Mouse (Mus musculus) E14TG2a.4 (cell line): ENCODE data around the gene Gm11232.

Experiments used
- CTCF ChIP-seq: conservative IDR thresholded peaks from 2 replicates; pipeline ENCODE4 v1.5.1; 2014; ENCODE audit warnings: low read length
- NANOG ChIP-seq: IDR thresholded peaks from 2 replicates; pipeline ENCODE4 v1.6.1; 2014; ENCODE audit warnings: borderline replicate concordance, low read length, mixed read lengths
- POU5F1 ChIP-seq: IDR thresholded peaks from 2 replicates; pipeline ENCODE4 v1.6.1; 2014; ENCODE audit warnings: low read length, borderline replicate concordance

DNA sequence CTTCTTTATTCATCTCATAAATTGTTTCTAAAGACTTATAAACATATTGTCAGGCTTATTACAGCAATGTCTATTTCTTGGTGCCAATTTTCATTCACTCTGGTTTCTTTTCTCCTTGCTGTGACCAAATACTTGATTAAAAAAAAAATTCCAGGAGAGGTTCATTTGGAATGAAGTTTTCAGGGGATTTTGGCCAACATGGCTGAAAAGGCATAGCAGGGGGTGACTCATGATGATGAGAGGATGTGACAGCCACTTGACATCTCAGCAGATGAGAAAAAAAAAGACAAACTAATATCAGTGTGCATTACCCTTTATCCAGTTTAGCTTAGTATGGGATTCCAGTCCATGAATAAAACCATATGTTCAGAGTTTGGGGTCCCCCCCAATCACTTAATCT lies 28.4 kb downstream of the Gm11232 start:
- no peak for TF ChIP-seq CTCF
- TF ChIP-seq NANOG, result no peak
- TF ChIP-seq POU5F1, result no peak
